Mouse (Mus musculus): ENCODE data around the gene Usf2.

GRCm38 (mm10) chr7:30904042-30904441, 52.6 kb downstream of the Usf2 start:
- peak; percentile 64 for TF ChIP-seq CTCF (IDR thresholded peaks at IDR 0.05)
- TF ChIP-seq EP300 (IDR thresholded peaks at IDR 0.05) = no peak

Data from lung, postnatal 0 days (tissue).